Mouse (Mus musculus): ENCODE measurements around the gene Myh7. TPM values are rescaled to one million over a fixed set of nuclear protein-coding genes. Genes with fewer than 3 reads are reported as not detected.
"Not testable (repeated sequence)": the region's sequence is repeated elsewhere in the genome, so short reads cannot be mapped to it uniquely, and the experiment has no call there.

The Myh7 gene
- total RNA-seq, 2 experiments from 2014 or later = not detected

GRCm38 (mm10) chr14:54976633-54977032 lies 17.8 kb downstream of the Myh7 start, which contains the start of gene Gm17428:
Gene Gm17428 (plus strand): TSS chr14:54976933.
- ATAC-seq (replicated peaks; ENCODE audit: low FRiP score, poor library complexity, severe bottlenecking) = no peak

GRCm38 (mm10) chr14:54974068-54974791 lies 20.2 kb downstream of the Myh7 start:
- no peak for ATAC-seq (replicated peaks; ENCODE audit: low FRiP score, poor library complexity, severe bottlenecking)

- ATAC-seq (replicated peaks; ENCODE audit: low FRiP score, poor library complexity, severe bottlenecking) = not testable (repeated sequence)
These were observed 21.6 kb downstream of the Myh7 start for GRCm38 (mm10) chr14:54972786-54973185.

GRCm38 (mm10) chr14:54968344-54968743 lies 26.1 kb downstream of the Myh7 start:
- ATAC-seq (replicated peaks; ENCODE audit: low FRiP score, poor library complexity, severe bottlenecking) = no peak

- no peak for ATAC-seq (replicated peaks; ENCODE audit: low FRiP score, poor library complexity, severe bottlenecking)
These were observed 26.6 kb downstream of the Myh7 start for GRCm38 (mm10) chr14:54967874-54968273.

GRCm38 (mm10) chr14:54966320-54966977 lies 28.0 kb downstream of the Myh7 start, which contains the start of gene Myh6:
Gene Myh6 (minus strand): TSS chr14:54966927.
- ATAC-seq (replicated peaks; ENCODE audit: low FRiP score, poor library complexity, severe bottlenecking) = no peak

- no peak for ATAC-seq (replicated peaks; ENCODE audit: low FRiP score, poor library complexity, severe bottlenecking)
These were observed 28.8 kb downstream of the Myh7 start for GRCm38 (mm10) chr14:54965631-54966030.

- no peak for ATAC-seq (replicated peaks; ENCODE audit: low FRiP score, poor library complexity, severe bottlenecking)
These were observed 29.4 kb downstream of the Myh7 start for GRCm38 (mm10) chr14:54965044-54965443.

GRCm38 (mm10) chr14:54963727-54964126 lies 30.7 kb downstream of the Myh7 start:
- ATAC-seq (replicated peaks; ENCODE audit: low FRiP score, poor library complexity, severe bottlenecking) = no peak

GRCm38 (mm10) chr14:54962714-54963113 lies 31.7 kb downstream of the Myh7 start:
- no peak for ATAC-seq (replicated peaks; ENCODE audit: low FRiP score, poor library complexity, severe bottlenecking)

- ATAC-seq (replicated peaks; ENCODE audit: low FRiP score, poor library complexity, severe bottlenecking) = no peak
These were observed 32.9 kb downstream of the Myh7 start for GRCm38 (mm10) chr14:54961487-54961886.

- no peak for ATAC-seq (replicated peaks; ENCODE audit: low FRiP score, poor library complexity, severe bottlenecking)
These were observed 33.7 kb downstream of the Myh7 start for GRCm38 (mm10) chr14:54960769-54961168.

GRCm38 (mm10) chr14:54959853-54960613 lies 34.4 kb downstream of the Myh7 start:
- not testable (repeated sequence) for ATAC-seq (replicated peaks; ENCODE audit: low FRiP score, poor library complexity, severe bottlenecking)

GRCm38 (mm10) chr14:54959197-54959596 lies 35.2 kb downstream of the Myh7 start:
- ATAC-seq (replicated peaks; ENCODE audit: low FRiP score, poor library complexity, severe bottlenecking) = no peak

GRCm38 (mm10) chr14:54958503-54958902 lies 35.9 kb downstream of the Myh7 start:
- no peak for ATAC-seq (replicated peaks; ENCODE audit: low FRiP score, poor library complexity, severe bottlenecking)

GRCm38 (mm10) chr14:54956533-54956932 lies 37.9 kb downstream of the Myh7 start:
- no peak for ATAC-seq (replicated peaks; ENCODE audit: low FRiP score, poor library complexity, severe bottlenecking)

- no peak for ATAC-seq (replicated peaks; ENCODE audit: low FRiP score, poor library complexity, severe bottlenecking)
These were observed 38.9 kb downstream of the Myh7 start for GRCm38 (mm10) chr14:54955481-54955880.

- no peak for ATAC-seq (replicated peaks; ENCODE audit: low FRiP score, poor library complexity, severe bottlenecking)
These were observed 40.0 kb downstream of the Myh7 start for GRCm38 (mm10) chr14:54954474-54954873.

- ATAC-seq (replicated peaks; ENCODE audit: low FRiP score, poor library complexity, severe bottlenecking) = no peak
These were observed 40.7 kb downstream of the Myh7 start for GRCm38 (mm10) chr14:54953664-54954206.

- ATAC-seq (replicated peaks; ENCODE audit: low FRiP score, poor library complexity, severe bottlenecking) = no peak
These were observed 42.8 kb downstream of the Myh7 start for GRCm38 (mm10) chr14:54951587-54951986.

Measured in erythroblast, adult 5-6 weeks (primary cell).